ENCODE assay signal across 8 mouse cellular contexts in genomic region chr12:86836431-86837047, GRCm38 (mm10). TPM values are rescaled to one million over a fixed set of nuclear protein-coding genes. Genes with fewer than 3 reads are reported as not detected.
DNase-seq lines count a peak whose midpoint lies in the region; ATAC-seq lines count a peak whose summit lies in the region.

No protein-coding gene starts in this region.

- H3K36me3 ChIP-seq in limb, embryonic 12.5 days, result no peaks in the 10 kb centered on the region
- no peaks in the 10 kb centered on the region for H3K36me3 ChIP-seq in midbrain, embryonic 12.5 days

- 25% methylated on average over 23 of the region's 23 CpGs for WGBS in limb, embryonic 12.5 days
- 43% methylated on average over 23 of the region's 23 CpGs for WGBS in midbrain, embryonic 12.5 days

- peak; percentile 70 for ATAC-seq in inflammation-experienced regulatory T-cells, adult 6 months
- peak; percentile 47; the same call in 1 of the 2 replicates for ATAC-seq in limb, embryonic 12.5 days (ENCODE audit: insufficient number of reproducible peaks, insufficient read depth, low FRiP score, low TSS enrichment, low read depth)
- 0 out of 2 replicates have a peak, but pooled peaks have one; percentile 13 for ATAC-seq in midbrain, embryonic 12.5 days (ENCODE audit: low FRiP score, low read depth)

- no peak overlapping the region for H3K9ac ChIP-seq in limb, embryonic 12.5 days (replicated peaks)
- no peak overlapping the region; the same call in 1 of the 2 replicates for H3K9ac ChIP-seq in midbrain, embryonic 12.5 days (replicated peaks)

- peaks cover 44% of the 10 kb centered on the region for H3K4me1 ChIP-seq in limb, embryonic 12.5 days (replicated peaks)
- peaks cover 31% of the 10 kb centered on the region for H3K4me1 ChIP-seq in midbrain, embryonic 12.5 days

- H3K4me2 ChIP-seq in limb, embryonic 12.5 days, result peak overlapping the region; percentile 42
- peak overlapping the region; percentile 23; the same call in 1 of the 2 replicates for H3K4me2 ChIP-seq in midbrain, embryonic 12.5 days (replicated peaks)

- H3K9me3 ChIP-seq in limb, embryonic 12.5 days, result no peaks in the 10 kb centered on the region
- no peaks in the 10 kb centered on the region for H3K9me3 ChIP-seq in midbrain, embryonic 12.5 days

- H3K27ac ChIP-seq in limb, embryonic 12.5 days, result peak overlapping the region; percentile 72; the same call in 1 of the 2 replicates
- 0 out of 2 replicates have a peak overlapping the region, but pooled peaks have one; percentile 6 for H3K27ac ChIP-seq in midbrain, embryonic 12.5 days (replicated peaks)

- no peaks in the 10 kb centered on the region for H3K27me3 ChIP-seq in limb, embryonic 12.5 days
- peaks cover 13% of the 10 kb centered on the region for H3K27me3 ChIP-seq in midbrain, embryonic 12.5 days

- peak; percentile 56 to 63 for DNase-seq in cerebellum, postnatal 10 days
- no peak for DNase-seq in cerebellum, adult 8-10 months
- peak; percentile 67 for DNase-seq in embryo, embryonic 11 days
- DNase-seq in gastrocnemius, postnatal 25 days, result peak; percentile 90
- peak; percentile 79 to 86 for DNase-seq in spleen, postnatal 4 days (ENCODE audit: low spot score in 2 of 2)

- H3K4me3 ChIP-seq in limb, embryonic 12.5 days (replicated peaks), result no peak overlapping the region
- H3K4me3 ChIP-seq in midbrain, embryonic 12.5 days, result no peak overlapping the region

RNA-seq across cellular contexts. Expression of gene Irf2bpl, which starts 48.1 kb away (rescaled TPM):
- total RNA-seq in gastrocnemius, postnatal 25 days (2021), result 10 to 100 TPM; 22.0 to 24.0 TPM
- 10 to 100 TPM in 1 of 3 experiments, 1 to 10 TPM in 2; 8.0 to 14.6 (median 9.4) TPM for polyA plus RNA-seq in inflammation-experienced regulatory T-cells, adult 6 months (2017; shearing (Covaris generic))
- polyA plus RNA-seq in limb, embryonic 12.5 days (2016; fragmentation: Nextera tagmentation; extraction: Ambion mirVana), result 55.7 and 57.2 TPM in 2 replicates
- 74.0 and 76.0 TPM in 2 replicates for polyA plus RNA-seq in midbrain, embryonic 12.5 days (2016; fragmentation: Nextera tagmentation; extraction: Ambion mirVana)

Comparison
In these comparisons a context has a peak if more than half of its experiments do, and no peak if none do; other contexts are left out.
1. ATAC-seq: peak in every context shown above with its lines; median percentile 70 in inflammation-experienced regulatory T-cells, adult 6 months; 47 in limb, embryonic 12.5 days; 13 in midbrain, embryonic 12.5 days.